Mouse (Mus musculus) heart, embryonic 14.5 days (tissue): ENCODE measurements around the gene Mus81. TPM values are rescaled to one million over a fixed set of nuclear protein-coding genes. Genes with fewer than 3 reads are reported as not detected.

ENCODE experiments used
- ATAC-seq: fragments of 200-750 bp; cut with Nextera tagmentation; 2 replicates; pipeline ENCODE4 v1.8.0; 2017; ENCODE audit warnings: low read depth, moderate TSS enrichment; ENCODE audit not compliant: insufficient number of reproducible peaks, insufficient read depth, low FRiP score
- H3K27ac ChIP-seq, 2 experiments: fragments of 200-500 bp in 1 of 2; fragments of 300-500 bp in 1 of 2; sonication (generic) in 1 of 2; replicated peaks in 1 of 2; 2 replicates each; pipeline ENCODE4 v1.5.1; 2012 to 2014; ENCODE audit warnings: low read depth in 2 of 2, low read length in 2 of 2, control low read depth in 1 of 2, mild to moderate bottlenecking in 1 of 2, mixed read lengths in 1 of 2; ENCODE audit not compliant: control insufficient read depth in 1 of 2, insufficient read depth in 1 of 2
- H3K27me3 ChIP-seq: fragments of 300-500 bp; sonication (generic); 2 replicates; pipeline ENCODE4 v1.6.1; 2014; ENCODE audit warnings: mild to moderate bottlenecking, low read length, control low read depth; ENCODE audit not compliant: control insufficient read depth, insufficient read depth
- H3K36me3 ChIP-seq: fragments of 300-500 bp; sonication (generic); 2 replicates; pipeline ENCODE4 v1.6.1; 2014; ENCODE audit warnings: mild to moderate bottlenecking, control low read depth, low read length, mixed read lengths; ENCODE audit not compliant: control insufficient read depth, insufficient read depth
- H3K4me1 ChIP-seq, 2 experiments: fragments of 200-500 bp in 1 of 2; fragments of 300-500 bp in 1 of 2; sonication (generic) in 1 of 2; 2 replicates each; pipeline ENCODE4 v1.6.1; 2012 to 2014; ENCODE audit warnings: low read length in 2 of 2, control low read depth in 1 of 2, mixed read lengths in 1 of 2; ENCODE audit not compliant: control insufficient read depth in 2 of 2, insufficient read depth in 2 of 2
- H3K4me2 ChIP-seq: fragments of 300-500 bp; sonication (generic); 2 replicates; pipeline ENCODE4 v1.6.1; 2014; ENCODE audit warnings: mild to moderate bottlenecking, low read length
- H3K4me3 ChIP-seq, 2 experiments: fragments of 200-500 bp in 1 of 2; fragments of 300-500 bp in 1 of 2; sonication (generic) in 1 of 2; 2 replicates each; pipeline ENCODE4 v1.5.1; 2012 to 2014; ENCODE audit warnings: low read length in 2 of 2, mild to moderate bottlenecking in 2 of 2, control low read depth in 1 of 2, low read depth in 1 of 2, moderate library complexity in 1 of 2; ENCODE audit not compliant: control insufficient read depth in 1 of 2, insufficient read depth in 1 of 2
- H3K9ac ChIP-seq: fragments of 300-500 bp; sonication (generic); 2 replicates; pipeline ENCODE4 v1.6.1; 2014; ENCODE audit warnings: mild to moderate bottlenecking, low read length
- H3K9me3 ChIP-seq: fragments of 300-500 bp; sonication (generic); 2 replicates; pipeline ENCODE4 v1.6.1; 2016; ENCODE audit warnings: low read length, control low read depth; ENCODE audit not compliant: control insufficient read depth
- WGBS: fragments of 180-500 bp; shearing (Covaris S2); extraction: QIAGEN DNeasy Blood & Tissue Kit; methylation state at CpG from one replicate; pipeline ENCODE4 v1.1.7; 2014; 5-methylcytosine and 5-hydroxymethylcytosine counted together
- polyA plus RNA-seq: library from polyadenylated mRNA; unstranded; fragments of >200 nt; fragmentation: Nextera tagmentation; extraction: Ambion mirVana; gene quantifications from 2 replicates; pipeline ENCODE4 v1.2.1, GENCODE M21; 2014

The Mus81 gene
- polyA plus RNA-seq, 1 experiment from 2014 or later = 37.5 TPM

DNA sequence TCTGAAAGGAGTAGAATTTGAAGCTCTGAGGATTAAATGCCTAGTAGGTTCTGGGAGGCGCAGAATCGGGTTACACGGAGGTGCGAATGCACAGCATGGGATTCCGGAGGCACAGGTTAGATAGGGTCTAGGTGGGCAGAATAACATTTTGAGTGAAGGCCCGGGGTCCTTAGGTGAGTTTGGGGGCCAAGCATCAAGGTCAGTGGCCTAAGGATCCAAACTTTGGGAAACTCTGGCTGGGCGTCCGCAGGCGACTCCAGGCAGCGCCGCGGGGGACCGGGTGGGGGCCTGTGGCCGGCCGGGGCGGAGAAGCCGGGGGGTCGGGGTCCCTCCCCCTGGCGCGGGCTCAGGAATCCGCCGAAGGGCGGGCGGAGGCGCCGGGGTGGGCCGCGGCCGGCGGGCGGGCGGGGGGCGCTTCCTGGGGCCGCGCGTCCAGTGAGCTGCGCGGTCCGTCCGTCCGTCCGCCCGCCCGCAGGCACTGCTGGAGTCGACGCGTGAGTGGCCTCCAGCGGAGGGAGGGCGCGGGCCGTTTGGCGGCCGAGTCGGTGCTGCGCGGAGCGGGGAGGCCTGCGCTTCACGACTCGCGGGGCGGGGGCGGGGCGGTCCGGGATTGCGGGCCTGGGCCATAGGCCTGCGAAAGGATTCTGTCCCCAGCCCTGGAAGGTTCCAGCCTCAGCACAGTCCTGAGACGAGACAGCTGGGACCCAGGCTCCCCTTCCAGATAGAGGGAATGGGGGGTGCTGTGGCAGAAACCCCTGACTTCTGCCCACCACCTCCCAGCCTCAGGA is 13.7 kb downstream of the Mus81 start:
- peak; percentile 42 for ATAC-seq

DNA sequence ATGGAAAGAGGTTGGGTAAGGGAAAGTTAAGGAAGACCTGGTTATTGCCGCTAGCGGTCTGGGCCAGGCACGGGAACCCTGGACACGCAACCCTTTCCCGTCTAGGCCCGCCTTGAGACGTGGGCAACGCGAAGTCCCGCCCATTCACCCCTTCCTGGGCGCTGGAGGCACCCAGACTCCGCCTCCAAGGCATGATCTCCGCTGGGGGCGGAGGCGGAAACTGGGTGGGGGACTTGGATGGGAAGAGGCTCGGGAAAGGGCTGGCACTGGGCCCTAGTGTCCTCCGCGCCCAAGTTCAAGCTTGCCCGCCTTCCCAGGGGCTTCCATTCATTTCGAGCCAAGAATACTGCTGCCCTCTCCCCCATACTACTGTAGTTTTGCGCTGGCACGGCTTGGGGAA is 14.5 kb downstream of the Mus81 start, which contains the start of gene Efemp2:
Efemp2 (plus strand) TSS at position 235 of the 400 bp plus-strand sequence.
- Histone ChIP-seq H3K36me3 (peaks cover 20% of the 10 kb centered on the region), H3K4me2 (peak within 1 kb of the TSS; percentile 92), H3K9me3 (no peaks in the 10 kb centered on the region), H3K27ac (peak within 1 kb of the TSS; percentile 69 to 83), H3K4me3 (peak within 1 kb of the TSS; percentile 68 to 69), H3K27me3 (no peaks in the 10 kb centered on the region), H3K4me1 (peaks cover 7 to 18% of the 10 kb centered on the region in 2 experiments; a peak in 3 of 4 replicates), H3K9ac (peak within 1 kb of the TSS; percentile 85)
- ATAC-seq = peak; percentile 41
- WGBS = under 1% methylated on average over 22 of the region's 22 CpGs

More for the DNA sequence above, 13.7 kb downstream of the Mus81 start:
- Histone ChIP-seq H3K4me1 (peaks cover 7 to 18% of the 10 kb centered on the region in 2 experiments; a peak in 3 of 4 replicates), H3K9me3 (no peaks in the 10 kb centered on the region), H3K27me3 (no peaks in the 10 kb centered on the region), H3K36me3 (peaks cover 27% of the 10 kb centered on the region), H3K4me2 (peak overlapping the region; percentile 92), H3K27ac (peak overlapping the region; percentile 69 to 83), H3K9ac (peak overlapping the region; percentile 85), H3K4me3 (peak overlapping the region; percentile 68 to 69)
- WGBS = 2% methylated on average over 52 of the region's 68 CpGs

DNA sequence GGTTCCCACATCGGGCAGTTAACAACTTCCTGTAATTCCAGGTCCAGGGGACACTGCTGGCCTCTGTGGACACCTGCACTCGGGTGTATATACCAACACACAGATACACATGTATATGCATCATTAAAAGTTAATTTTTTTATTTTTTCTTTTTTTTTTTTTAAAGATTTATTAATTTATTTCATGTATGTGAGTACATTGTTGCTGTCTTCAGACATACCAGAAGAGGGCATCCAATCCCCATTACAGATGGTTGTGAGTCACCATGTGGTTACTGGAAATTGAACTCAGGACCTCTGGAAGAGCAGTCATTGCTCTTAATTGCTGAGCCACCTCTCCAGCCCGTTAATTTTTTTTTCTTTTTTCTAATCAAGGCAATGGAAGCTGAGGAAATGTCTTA is 15.3 kb downstream of the Mus81 start:
- Histone ChIP-seq H3K4me3 (no peak overlapping the region), H3K36me3 (peaks cover 15% of the 10 kb centered on the region), H3K27ac (no peak overlapping the region), H3K27me3 (no peaks in the 10 kb centered on the region), H3K9ac (no peak overlapping the region), H3K4me2 (no peak overlapping the region), H3K9me3 (no peaks in the 10 kb centered on the region), H3K4me1 (peaks cover 7 to 18% of the 10 kb centered on the region in 2 experiments; a peak in 3 of 4 replicates)
- 84% methylated on average over 3 of the region's 3 CpGs for WGBS
- ATAC-seq = no peak

DNA sequence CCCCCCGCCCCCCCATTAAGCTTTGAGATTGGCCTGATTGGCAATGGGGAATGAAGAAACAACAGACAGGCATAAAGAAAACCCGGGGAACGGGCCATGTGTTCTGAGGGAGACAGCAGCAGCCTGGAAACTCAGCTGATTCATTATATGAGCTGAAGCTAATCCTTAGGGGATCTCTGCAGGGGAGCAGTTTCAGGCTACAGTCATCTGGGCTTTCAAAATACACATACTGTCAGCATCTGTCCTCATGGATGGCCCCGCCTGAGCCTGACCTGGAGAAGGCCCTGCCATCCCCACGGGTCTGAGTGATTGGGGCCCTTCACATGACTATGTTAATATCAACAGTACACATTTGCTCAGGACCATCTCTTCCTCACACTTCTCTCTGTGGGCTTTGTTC is 16.4 kb downstream of the Mus81 start:
- H3K4me1 ChIP-seq = peaks cover 7 to 18% of the 10 kb centered on the region in 2 experiments; a peak in 3 of 4 replicates
- no peak overlapping the region for H3K4me3 ChIP-seq
- H3K36me3 ChIP-seq = peaks cover 15% of the 10 kb centered on the region
- no peak overlapping the region for H3K4me2 ChIP-seq
- WGBS = 61% methylated on average over 5 of the region's 5 CpGs
- no peaks in the 10 kb centered on the region for H3K9me3 ChIP-seq
- ATAC-seq = no peak
- no peak overlapping the region for H3K27ac ChIP-seq
- H3K9ac ChIP-seq = no peak overlapping the region
- H3K27me3 ChIP-seq = no peaks in the 10 kb centered on the region

DNA sequence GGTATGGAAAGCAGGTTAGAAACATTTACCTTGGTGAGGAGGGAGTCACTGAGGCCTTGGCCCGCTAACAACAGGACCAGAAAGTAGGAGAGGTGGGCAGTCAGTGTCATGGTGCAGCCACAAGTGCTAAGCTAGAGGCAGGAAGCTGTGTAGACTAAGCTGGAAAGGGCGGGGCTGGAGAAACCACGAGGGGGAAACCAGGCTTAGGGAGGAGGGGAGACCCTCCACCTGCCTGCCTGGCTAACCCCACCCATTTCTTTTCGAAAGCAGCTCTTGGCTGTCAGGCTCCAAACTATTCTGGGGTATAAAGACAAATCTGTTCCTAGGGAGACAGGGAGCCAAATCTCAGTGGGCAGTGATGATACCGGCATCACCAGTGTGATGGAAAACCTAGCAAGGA is 19.8 kb downstream of the Mus81 start, which contains the start of gene Ctsw:
Ctsw (minus strand) TSS at position 134 of the 400 bp plus-strand sequence.
- no peak within 1 kb of the TSS for H3K4me2 ChIP-seq
- H3K36me3 ChIP-seq = peaks cover 46% of the 10 kb centered on the region
- H3K27me3 ChIP-seq = no peaks in the 10 kb centered on the region
- no peak for ATAC-seq
- H3K4me3 ChIP-seq = no peak within 1 kb of the TSS
- H3K9ac ChIP-seq = no peak within 1 kb of the TSS
- 48% methylated on average over 5 of the region's 5 CpGs for WGBS
- no peaks in the 10 kb centered on the region for H3K9me3 ChIP-seq
- H3K4me1 ChIP-seq = peaks cover 2 to 6% of the 10 kb centered on the region in 2 experiments; a peak in 1 of 4 replicates
- no peak within 1 kb of the TSS for H3K27ac ChIP-seq

DNA sequence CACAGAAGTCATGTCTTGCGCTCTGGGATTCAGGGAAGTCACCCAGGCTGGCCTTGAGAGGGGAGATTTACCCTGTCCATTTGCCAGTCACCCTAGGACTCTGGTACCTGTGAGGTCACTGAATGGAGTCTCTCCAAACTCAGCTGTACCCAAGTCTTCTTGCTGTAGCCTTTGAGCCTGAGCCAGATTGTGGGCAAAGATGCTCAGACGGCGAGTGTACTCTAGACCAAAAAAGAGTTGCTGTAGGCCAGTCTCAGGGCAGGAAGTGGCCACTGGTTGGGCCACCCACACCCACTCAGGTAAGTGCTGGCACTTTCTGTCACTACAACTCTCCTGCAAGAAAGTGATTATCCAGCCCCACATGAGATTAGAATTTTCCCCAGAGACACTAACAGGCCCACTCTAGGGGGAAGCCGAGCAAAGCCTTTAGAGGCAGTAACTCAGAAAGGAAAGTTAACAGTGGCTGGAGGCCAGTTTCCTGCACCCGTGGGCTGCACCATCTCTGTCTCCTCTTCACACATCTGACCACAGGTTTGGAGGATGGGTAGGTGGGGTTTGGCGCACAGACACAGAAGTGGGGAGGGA is 21.2 kb downstream of the Mus81 start:
- H3K9me3 ChIP-seq = no peaks in the 10 kb centered on the region
- H3K4me2 ChIP-seq = no peak overlapping the region
- H3K36me3 ChIP-seq = peaks cover 58% of the 10 kb centered on the region
- 83% methylated on average over 6 of the region's 6 CpGs for WGBS
- no peak for ATAC-seq
- no peak overlapping the region for H3K27ac ChIP-seq
- no peak overlapping the region for H3K4me3 ChIP-seq
- no peaks in the 10 kb centered on the region for H3K27me3 ChIP-seq
- H3K4me1 ChIP-seq = peaks cover 2 to 6% of the 10 kb centered on the region in 2 experiments; a peak in 1 of 4 replicates
- H3K9ac ChIP-seq = no peak overlapping the region

DNA sequence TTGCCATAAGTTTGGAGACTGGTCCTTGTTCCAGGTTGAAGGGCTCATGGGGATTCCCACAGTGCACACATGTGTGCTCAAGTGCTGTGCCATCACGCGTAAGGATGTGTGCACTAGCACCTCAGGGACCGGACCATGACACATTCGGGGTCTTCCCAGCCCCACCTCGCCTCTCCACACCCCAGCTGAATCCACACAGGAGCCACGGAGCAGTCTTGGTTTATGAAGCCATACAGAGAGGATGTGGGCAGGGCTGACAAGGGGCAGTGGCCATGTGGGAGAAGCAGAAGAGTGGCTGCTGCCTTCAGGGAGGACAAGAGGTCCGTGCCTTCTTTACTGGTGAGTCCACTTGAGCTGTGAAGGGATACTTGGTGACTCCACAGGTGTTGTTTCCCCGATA is 23.2 kb downstream of the Mus81 start:
- Histone ChIP-seq H3K27me3 (no peaks in the 10 kb centered on the region), H3K27ac (peak overlapping the region in 1 of 2 experiments; percentile 87; a peak in 1 of 4 replicates), H3K4me2 (peak overlapping the region; percentile 59), H3K9ac (peak overlapping the region; percentile 70), H3K4me3 (peak overlapping the region in 1 of 2 experiments; percentile 28; a peak in 1 of 4 replicates), H3K9me3 (no peaks in the 10 kb centered on the region), H3K36me3 (peaks cover 63% of the 10 kb centered on the region), H3K4me1 (peaks cover 4 to 13% of the 10 kb centered on the region in 2 experiments; a peak in 3 of 4 replicates)
- 92% methylated on average over 8 of the region's 8 CpGs for WGBS
- no peak for ATAC-seq
